Mouse (Mus musculus) ovary, postnatal 10 days (tissue): ENCODE results near the gene Mrgprd.
A peak's percentile ranks its signal among the peaks of the same experiment; 100 is the strongest.

Source experiments
- DNase-seq: peaks from one replicate; pipeline ENCODE4 v3.0.0; 2022; ENCODE audit warnings: low spot score

Gene Mrgprd

DNA sequence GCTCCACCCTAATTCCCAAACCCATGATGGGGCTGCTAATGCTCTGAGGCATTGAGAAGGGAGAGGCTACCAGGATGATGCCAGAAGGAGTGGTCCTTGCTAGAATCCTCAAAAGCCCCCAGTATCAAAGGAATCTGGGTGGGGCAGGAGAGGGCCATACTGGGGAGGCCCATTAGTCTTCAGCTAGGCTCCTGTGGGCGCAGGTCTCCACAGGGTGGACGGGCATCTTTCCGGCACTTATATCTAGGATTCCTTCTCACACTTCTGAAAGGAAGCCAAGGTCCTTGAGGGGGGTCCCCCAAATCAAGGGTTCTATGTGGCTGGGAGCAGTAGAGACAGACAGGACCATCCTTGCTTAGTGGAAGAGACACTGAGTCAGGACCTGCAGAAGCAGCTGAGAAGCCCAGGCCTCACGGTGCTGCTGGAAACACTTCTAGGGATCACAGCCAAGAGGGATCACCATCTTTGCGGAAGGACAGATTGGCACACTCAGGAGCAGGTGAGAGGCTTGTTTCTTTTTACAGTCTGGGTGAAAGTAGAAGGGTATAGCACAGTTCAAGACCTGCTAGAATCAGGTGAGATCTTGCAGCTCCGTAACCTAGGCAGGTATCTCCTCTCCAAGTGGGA is at the start of gene Mrgprd:
Mrgprd (plus strand) TSS at position 51 of the 627 bp plus-strand sequence.
- DNase-seq = no peak

DNA sequence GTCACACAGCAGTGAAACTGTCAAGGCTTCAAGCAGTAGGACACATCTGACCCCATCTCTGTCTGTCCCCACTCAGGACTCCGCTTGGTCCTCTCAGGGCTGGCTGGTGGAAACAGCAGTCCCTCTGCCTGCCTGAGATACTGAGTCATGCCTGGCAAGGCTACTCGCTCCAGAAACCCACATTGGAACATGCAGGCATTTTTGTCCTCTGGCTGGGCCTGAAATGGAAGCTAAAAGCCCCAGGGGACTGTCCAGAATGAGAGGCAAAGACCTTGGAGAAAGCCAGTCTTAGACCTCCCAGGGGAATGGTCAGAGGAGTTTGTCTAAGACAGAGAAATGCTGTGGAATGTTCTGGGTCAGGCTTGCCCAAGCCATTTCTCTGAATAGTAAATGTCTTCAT is 48.6 kb upstream of the Mrgprd start:
- no peak for DNase-seq

DNA sequence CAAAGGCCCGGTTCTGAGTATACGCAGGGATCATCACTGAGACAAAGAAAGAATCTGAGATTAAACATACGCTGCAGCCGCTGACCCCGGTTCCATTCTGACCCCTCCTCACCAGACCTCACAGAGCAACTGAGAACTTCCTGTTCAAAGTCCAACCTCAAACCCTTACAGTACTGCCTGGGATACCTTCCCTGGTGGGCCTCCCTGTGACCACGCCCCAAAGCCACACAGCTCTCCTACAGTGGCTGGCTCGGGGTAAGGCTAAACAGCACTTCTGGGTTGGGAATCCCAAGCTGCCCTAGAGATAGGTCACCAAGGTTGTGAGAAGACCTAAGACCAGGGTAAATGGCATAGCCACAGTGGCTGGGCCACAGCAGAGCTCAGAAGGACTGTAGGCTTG is 45.7 kb upstream of the Mrgprd start:
- DNase-seq = no peak

DNA sequence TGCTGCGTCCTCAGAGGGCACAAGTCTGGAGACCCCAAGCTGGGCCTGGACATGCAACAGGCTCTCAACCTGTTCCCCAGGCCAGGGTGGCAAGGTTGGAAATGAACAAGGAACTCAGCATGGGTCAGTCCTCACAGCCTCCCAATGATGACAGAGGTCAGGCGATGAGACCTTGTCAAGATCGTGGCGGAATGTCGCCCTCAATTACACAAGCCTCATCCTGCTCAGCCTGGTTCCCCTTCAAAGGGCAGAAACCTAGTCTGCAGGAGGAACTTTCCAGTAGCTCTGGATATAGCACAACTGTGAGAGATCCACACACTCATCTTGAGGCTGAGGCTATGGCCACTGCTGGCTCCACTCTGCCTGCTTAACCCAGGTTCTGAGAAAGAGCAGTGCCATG is 43.7 kb upstream of the Mrgprd start:
- no peak for DNase-seq

GRCm38 (mm10) chr7:145275488-145275887 is 39.1 kb upstream of the Mrgprd start:
- no peak for DNase-seq

- no peak for DNase-seq
Measured at GRCm38 (mm10) chr7:145281396-145281795, 33.2 kb upstream of the Mrgprd start.

DNA sequence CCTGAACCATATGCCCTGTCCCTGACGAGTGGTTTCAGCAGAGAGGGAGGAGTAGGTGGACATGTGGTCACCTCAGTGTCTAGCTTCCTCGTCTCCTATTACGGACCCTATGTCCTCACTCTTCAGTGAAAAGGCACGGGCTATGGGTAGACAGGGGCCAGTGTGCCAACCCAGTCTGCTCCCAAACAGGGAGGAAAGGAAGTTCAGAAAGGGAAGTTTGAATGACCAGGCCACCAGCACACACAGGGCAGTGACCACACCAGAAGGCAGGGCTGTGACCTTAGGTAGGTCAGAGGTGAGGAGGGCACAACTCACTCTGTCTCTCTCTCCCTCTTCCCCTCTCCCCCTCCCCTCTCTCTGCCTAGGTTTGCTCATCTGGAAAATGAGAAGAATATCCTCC is 31.6 kb upstream of the Mrgprd start:
- no peak for DNase-seq

- peak; percentile 78 for DNase-seq
Measured at GRCm38 (mm10) chr7:145283487-145284187, 31.0 kb upstream of the Mrgprd start, which contains the start of gene Tpcn2. Gene Tpcn2, minus strand, starts transcription at chr7:145284011.

- DNase-seq = no peak
Measured at GRCm38 (mm10) chr7:145284293-145284692, 30.3 kb upstream of the Mrgprd start.

DNA sequence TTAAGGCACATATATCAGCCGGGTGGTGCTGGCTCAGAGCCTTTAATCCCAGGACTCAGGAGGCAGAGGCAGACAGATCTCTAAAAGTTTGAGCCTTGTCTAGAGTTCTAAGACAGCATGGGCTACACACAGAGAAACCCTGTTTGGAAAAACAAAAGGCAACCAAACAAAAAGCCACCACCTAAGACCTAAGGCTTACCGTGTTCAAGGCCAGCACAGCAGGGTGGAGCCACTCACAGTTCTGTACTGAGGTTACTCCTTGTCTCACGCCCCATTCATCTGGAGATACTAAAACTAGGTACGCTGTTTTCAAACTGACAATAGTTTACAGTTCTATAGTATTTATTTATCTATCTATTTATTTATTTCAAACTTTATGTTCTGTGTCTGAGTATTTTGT is 29.2 kb upstream of the Mrgprd start:
- DNase-seq = no peak

GRCm38 (mm10) chr7:145287410-145287809 is 27.2 kb upstream of the Mrgprd start:
- DNase-seq = no peak

DNA sequence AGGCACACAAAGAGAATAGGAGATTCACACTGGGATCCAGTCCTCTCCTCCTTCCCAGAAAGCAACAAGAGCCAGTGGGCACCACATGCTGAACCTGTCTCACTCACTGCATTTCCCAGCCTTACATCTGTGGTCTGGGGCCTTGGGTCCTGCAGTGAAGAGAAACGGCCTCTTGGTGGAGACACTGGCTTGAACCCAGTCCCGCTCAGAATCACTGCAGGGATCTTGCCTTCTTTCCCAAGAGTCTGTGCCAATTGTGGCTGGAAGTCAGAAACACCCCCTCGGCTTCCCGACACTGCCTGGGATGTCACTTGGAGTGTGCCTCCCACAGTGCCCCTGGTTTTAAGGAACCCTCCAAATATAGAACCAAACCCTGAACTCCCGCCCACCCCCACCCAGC is 25.3 kb upstream of the Mrgprd start:
- DNase-seq = no peak

- DNase-seq = no peak
Measured at GRCm38 (mm10) chr7:145291847-145292246, 22.8 kb upstream of the Mrgprd start.

DNA sequence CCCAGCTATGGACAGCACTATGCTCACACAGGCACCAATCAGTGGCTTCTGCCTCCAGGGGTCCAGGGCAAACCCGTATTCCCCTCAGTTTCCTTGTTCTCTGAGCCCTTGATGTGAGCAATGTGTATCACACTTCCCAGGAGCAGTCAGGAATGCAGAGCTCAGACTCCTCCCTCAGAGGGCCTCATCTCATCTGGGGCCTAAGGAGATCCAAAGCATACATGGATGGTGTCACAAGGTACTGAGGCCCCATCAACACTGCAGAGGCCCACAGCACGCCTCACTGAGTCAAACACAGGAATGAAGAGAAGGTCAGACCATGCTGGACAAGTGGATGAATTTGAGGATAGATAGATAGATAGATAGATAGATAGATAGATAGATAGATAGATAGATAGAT is 21.9 kb upstream of the Mrgprd start:
- no peak for DNase-seq

GRCm38 (mm10) chr7:145293859-145294258 is 20.8 kb upstream of the Mrgprd start:
- no peak for DNase-seq

DNA sequence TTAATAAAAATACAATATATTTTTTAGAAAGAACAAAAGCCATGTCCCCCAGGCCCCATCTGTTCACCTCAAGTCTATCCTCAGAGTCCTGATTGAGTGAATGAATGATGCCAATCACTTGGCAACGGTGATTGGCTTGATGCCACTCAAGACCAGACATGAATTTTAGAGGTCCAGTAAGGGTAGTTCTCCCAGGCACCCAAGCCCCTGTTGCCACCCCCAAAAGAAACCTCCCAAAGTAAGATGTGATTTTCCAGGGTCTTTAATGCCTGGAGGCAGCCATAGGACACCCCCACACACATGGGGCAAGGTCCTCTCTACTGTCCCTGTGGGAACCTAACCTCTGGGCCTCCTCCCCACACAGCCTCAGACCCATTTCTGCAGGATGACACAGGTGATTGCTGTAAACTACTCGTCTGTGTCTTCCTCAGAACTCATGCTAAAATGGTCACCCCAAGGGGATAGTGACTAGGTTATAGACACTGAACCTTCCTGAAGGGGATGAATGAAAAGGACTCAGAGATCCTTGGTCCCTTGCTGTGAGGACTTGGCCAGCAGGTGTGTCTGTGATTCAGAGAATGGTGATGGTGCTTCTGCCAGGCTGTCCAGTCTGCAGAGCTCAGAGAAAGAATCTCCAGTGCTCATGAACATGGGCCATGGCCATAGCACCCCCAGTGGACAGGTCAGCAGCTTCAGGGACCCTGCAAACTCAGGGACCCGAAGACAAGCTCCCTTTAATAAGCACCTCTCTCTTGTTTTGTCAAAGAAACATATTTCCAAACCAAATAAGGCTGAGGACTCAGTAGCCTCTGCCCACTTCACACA is 15.8 kb upstream of the Mrgprd start:
- DNase-seq = no peak

DNA sequence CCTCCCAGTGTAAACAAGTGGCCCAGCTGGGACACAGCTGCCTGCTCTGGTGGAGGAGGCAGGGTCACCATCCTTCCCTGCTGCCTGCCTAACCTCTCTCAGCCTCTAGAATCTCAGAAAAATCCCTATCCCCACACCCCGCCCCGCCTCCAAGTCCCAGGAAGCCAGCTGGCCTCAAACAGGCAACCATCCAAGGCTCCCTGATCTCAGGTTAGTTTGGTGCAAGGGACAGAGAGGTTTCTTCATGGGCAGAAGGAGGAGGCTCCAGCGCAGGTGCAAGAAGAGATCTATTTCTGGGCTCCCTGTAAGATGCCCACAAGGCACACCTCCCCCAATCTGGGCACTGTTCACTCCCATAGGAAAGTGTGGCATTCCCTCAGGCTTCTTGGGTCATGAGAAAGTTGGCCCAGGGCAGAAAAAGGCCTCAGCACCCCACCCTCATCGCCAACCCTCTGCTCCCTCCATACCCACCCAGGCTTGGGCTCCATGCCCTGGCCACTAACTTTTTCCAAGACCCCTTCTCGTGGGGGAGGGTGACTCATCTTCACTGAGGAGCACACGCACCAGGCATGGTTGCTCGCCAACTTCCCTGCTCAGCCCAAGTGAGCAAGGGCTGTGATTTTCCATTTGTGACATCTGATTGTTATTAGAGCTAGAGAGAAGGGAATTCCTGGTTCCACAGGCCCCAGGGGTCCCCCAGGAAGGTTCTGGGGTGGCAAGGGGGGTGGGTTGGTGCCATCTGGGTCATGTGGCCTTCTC is 14.9 kb upstream of the Mrgprd start:
- no peak for DNase-seq

GRCm38 (mm10) chr7:145300321-145301007 is 14.2 kb upstream of the Mrgprd start, which contains the start of gene Mrgprf:
Gene Mrgprf, plus strand, starts transcription at chr7:145300828.
- no peak for DNase-seq

- no peak for DNase-seq
Measured at GRCm38 (mm10) chr7:145301008-145301340, 13.7 kb upstream of the Mrgprd start.

DNA sequence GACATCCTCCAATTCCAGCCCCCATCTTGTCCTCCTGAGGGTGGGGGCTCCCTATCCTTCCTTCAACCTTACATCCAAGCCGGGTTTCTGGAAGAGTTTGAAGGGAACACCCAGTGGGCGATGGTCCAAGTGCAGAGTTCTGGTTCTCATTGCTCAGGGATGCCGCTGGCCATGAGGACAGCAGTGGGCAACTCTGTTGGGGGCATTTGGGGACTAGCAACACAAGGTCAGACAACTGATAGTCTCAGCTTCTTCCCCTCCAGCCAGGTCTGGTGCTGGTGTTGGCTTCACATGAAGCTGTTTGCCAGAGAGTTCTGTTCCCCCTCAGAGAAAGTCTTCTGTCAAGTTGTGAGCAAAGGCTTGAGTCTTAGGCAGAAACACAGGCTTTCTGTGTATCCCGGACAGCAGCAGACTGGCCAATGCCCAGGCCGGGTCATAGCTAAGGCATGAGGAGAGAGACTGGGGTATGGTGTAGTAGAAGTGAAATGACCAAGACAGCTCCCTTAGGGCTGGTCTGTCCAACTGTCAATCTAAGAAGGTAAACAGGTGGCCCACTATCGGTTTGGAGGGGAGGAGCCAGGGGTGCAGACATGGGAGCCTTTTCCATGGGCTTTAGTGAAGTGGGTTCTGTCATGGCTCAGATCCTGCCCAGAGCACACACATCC is 13.2 kb upstream of the Mrgprd start:
- DNase-seq = no peak
